Mouse (Mus musculus) CH12.LX (cell line): ENCODE measurements around the gene Car5a.

Source experiments
- BHLHE40 ChIP-seq: IDR thresholded peaks from 2 replicates; pipeline ENCODE4 v1.6.1; 2011; ENCODE audit warnings: mild to moderate bottlenecking, low read depth, low read length, improper control_type of control experiment
- CTCF ChIP-seq, 2 experiments: IDR thresholded peaks in 1 of 2; conservative IDR thresholded peaks in 1 of 2; 2 replicates each; pipeline ENCODE4 v1.5.1; 2011 to 2012; ENCODE audit warnings: low read depth in 2 of 2, low read length in 2 of 2, improper control_type of control experiment in 1 of 2, inconsistent platforms in 1 of 2, mild to moderate bottlenecking in 1 of 2, moderate library complexity in 1 of 2
- EP300 ChIP-seq: IDR thresholded peaks from 2 replicates; pipeline ENCODE4 v1.6.1; 2011; ENCODE audit warnings: low read length, improper control_type of control experiment
- IRF4 ChIP-seq: IDR thresholded peaks from 2 replicates; pipeline ENCODE4 v1.6.1; 2014; ENCODE audit warnings: low read depth, mild to moderate bottlenecking, inconsistent platforms, low read length, improper control_type of control experiment
- KAT2A ChIP-seq: IDR thresholded peaks from 2 replicates; pipeline ENCODE4 v1.6.1; 2012; ENCODE audit warnings: low read length, improper control_type of control experiment, inconsistent platforms; ENCODE audit not compliant: insufficient replicate concordance
- MAX ChIP-seq: IDR thresholded peaks from 2 replicates; pipeline ENCODE4 v1.6.1; 2011; ENCODE audit warnings: low read length, improper control_type of control experiment
- NELFE ChIP-seq: IDR thresholded peaks from 2 replicates; pipeline ENCODE4 v1.6.1; 2011; ENCODE audit warnings: low read depth, low read length, improper control_type of control experiment
- PAX5 ChIP-seq: IDR thresholded peaks from 2 replicates; pipeline ENCODE4 v1.6.1; 2012; ENCODE audit warnings: low read length, inconsistent platforms, mixed read lengths
- POLR2A ChIP-seq: IDR thresholded peaks from 2 replicates; pipeline ENCODE4 v1.6.1; 2011; ENCODE audit warnings: low read depth, mild to moderate bottlenecking, improper control_type of control experiment, low read length
- RAD21 ChIP-seq: IDR thresholded peaks from 2 replicates; pipeline ENCODE4 v1.6.1; 2011; ENCODE audit warnings: low read depth, mild to moderate bottlenecking, low read length, improper control_type of control experiment, moderate library complexity
- ZKSCAN1 ChIP-seq: IDR thresholded peaks from 2 replicates; pipeline ENCODE4 v1.6.1; 2012; ENCODE audit warnings: low read depth, inconsistent platforms, low read length, improper control_type of control experiment, borderline replicate concordance
- ZNF384 ChIP-seq: IDR thresholded peaks from 2 replicates; pipeline ENCODE4 v1.6.1; 2012; ENCODE audit warnings: low read depth, low read length, improper control_type of control experiment, inconsistent platforms

DNA sequence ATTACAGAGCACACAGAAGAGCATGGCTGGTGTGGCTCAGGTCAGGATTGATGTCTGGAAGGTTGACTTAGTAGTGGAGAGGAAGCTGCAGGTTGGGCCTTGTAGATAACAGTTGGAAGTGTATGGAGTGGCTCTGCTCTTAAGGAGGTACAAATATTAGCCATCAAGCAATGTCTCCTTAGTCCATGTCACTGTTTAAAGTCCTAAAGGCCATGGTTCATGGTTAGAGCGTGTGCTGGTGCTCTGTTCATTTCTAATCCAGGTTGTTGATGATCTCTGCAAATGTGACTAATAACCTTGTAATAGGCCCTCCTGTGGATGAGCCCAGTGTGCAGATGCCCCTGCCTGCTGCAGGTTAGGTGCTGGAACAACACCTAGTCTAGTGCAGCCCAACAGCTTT, 13.7 kb upstream of the Car5a start:
- TF ChIP-seq CTCF (conservative IDR thresholded peaks at IDR 0.05 in 1 of 2, IDR thresholded peaks at IDR 0.05 in 1 of 2; ENCODE audit: low read depth in 2 of 2, low read length in 2 of 2) (no peak), EP300 (no peak), NELFE (no peak), POLR2A (no peak), MAX (no peak), ZKSCAN1 (no peak), KAT2A (no peak), BHLHE40 (no peak), PAX5 (no peak), IRF4 (no peak), RAD21 (no peak), ZNF384 (no peak)
